Mouse (Mus musculus) liver, embryonic 14.5 days (tissue): ENCODE measurements around the gene Gm9789. TPM values are rescaled to one million over a fixed set of nuclear protein-coding genes. Genes with fewer than 3 reads are reported as not detected.
"Not testable (repeated sequence)": the region's sequence is repeated elsewhere in the genome, so short reads cannot be mapped to it uniquely, and the experiment has no call there.

Experiments used
- ATAC-seq: fragments of 200-750 bp; cut with Nextera tagmentation; 2 replicates; pipeline ENCODE4 v1.8.0; 2017; ENCODE audit warnings: moderate number of reproducible peaks, mild to moderate bottlenecking, moderate library complexity; ENCODE audit not compliant: insufficient read depth
- DNase-seq, 3 experiments: peaks; one replicate each; pipeline ENCODE4 v3.0.0-alpha.2; 2012 to 2013; ENCODE audit warnings: low read depth in 3 of 3, low spot score in 3 of 3
- H3K27ac ChIP-seq: fragments of 300-500 bp; sonication (generic); 2 replicates; pipeline ENCODE4 v1.5.1; 2014; ENCODE audit warnings: moderate library complexity, mild to moderate bottlenecking, control low read depth, inconsistent platforms
- H3K27me3 ChIP-seq: fragments of 300-500 bp; sonication (generic); 2 replicates; pipeline ENCODE4 v1.6.1; 2014; ENCODE audit warnings: mild to moderate bottlenecking, low read length, moderate library complexity; ENCODE audit not compliant: control insufficient read depth, insufficient read depth
- H3K36me3 ChIP-seq: fragments of 300-500 bp; sonication (generic); replicated peaks from 2 replicates; pipeline ENCODE4 v1.6.1; 2014; ENCODE audit warnings: low read depth; ENCODE audit not compliant: control insufficient read depth, insufficient read depth
- H3K4me1 ChIP-seq, 2 experiments: fragments of 200-500 bp in 1 of 2; fragments of 300-500 bp in 1 of 2; sonication (generic) in 1 of 2; replicated peaks; 2 replicates each; pipeline ENCODE4 v1.6.1; 2012 to 2014; ENCODE audit warnings: antibody characterized with exemption in 1 of 2, inconsistent platforms in 1 of 2, low read length in 1 of 2; ENCODE audit not compliant: control insufficient read depth in 2 of 2, insufficient read depth in 2 of 2
- H3K4me2 ChIP-seq: fragments of 300-500 bp; sonication (generic); 2 replicates; pipeline ENCODE4 v1.6.1; 2014; ENCODE audit warnings: low read depth, mild to moderate bottlenecking, control low read depth, moderate library complexity
- H3K4me3 ChIP-seq, 2 experiments: fragments of 200-500 bp in 1 of 2; fragments of 300-500 bp in 1 of 2; sonication (generic) in 1 of 2; 2 replicates each; pipeline ENCODE4 v1.5.1; 2012 to 2014; ENCODE audit warnings: low read depth in 2 of 2, low read length in 2 of 2, mild to moderate bottlenecking in 2 of 2, control low read depth in 1 of 2, inconsistent platforms in 1 of 2, moderate library complexity in 1 of 2; ENCODE audit not compliant: insufficient read depth in 1 of 2
- H3K9ac ChIP-seq: fragments of 300-500 bp; sonication (generic); replicated peaks from 2 replicates; pipeline ENCODE4 v1.6.1; 2014; ENCODE audit warnings: mild to moderate bottlenecking, control low read depth, moderate library complexity
- H3K9me3 ChIP-seq: fragments of 300-500 bp; sonication (generic); 2 replicates; pipeline ENCODE4 v1.6.1; 2016; ENCODE audit warnings: low read length, mixed read lengths; ENCODE audit not compliant: control insufficient read depth
- CTCF ChIP-seq: IDR thresholded peaks from 2 replicates; pipeline ENCODE4 v1.5.1; 2016; ENCODE audit warnings: antibody characterized with exemption, low read depth, control low read depth
- EP300 ChIP-seq: IDR thresholded peaks from 2 replicates; pipeline ENCODE4 v1.6.1; 2016; ENCODE audit warnings: antibody characterized with exemption, low read depth
- WGBS: fragments of 180-500 bp; shearing (Covaris S2); extraction: QIAGEN DNeasy Blood & Tissue Kit; methylation state at CpG from one replicate; pipeline ENCODE4 v1.1.7; 2014; ENCODE audit not compliant: insufficient replicate concordance; 5-methylcytosine and 5-hydroxymethylcytosine counted together
- polyA plus RNA-seq, 2 experiments: library from polyadenylated mRNA; depleted of rRNA in 1 of 2; stranded (reverse) in 1 of 2; unstranded in 1 of 2; fragments of >200 nt; fragmentation: Nextera tagmentation in 1 of 2; extraction: Ambion mirVana in 1 of 2; gene quantifications; 2 replicates each; pipeline versions ENCODE4 v1.2.1 to v1.2.3; 2012 to 2014

Gene Gm9789
- polyA plus RNA-seq (2012; rRNA removed), result not detected in 2 replicates
- polyA plus RNA-seq (2014; fragmentation: Nextera tagmentation; extraction: Ambion mirVana), result not detected in 2 replicates

- no peaks in the 10 kb centered on the region for H3K4me1 ChIP-seq
- no peak for DNase-seq
- H3K36me3 ChIP-seq, result no peaks in the 10 kb centered on the region
- H3K9me3 ChIP-seq, result no peaks in the 10 kb centered on the region
- TF ChIP-seq CTCF (no peak), EP300 (no peak)
- no peak for ATAC-seq
- no peaks in the 10 kb centered on the region for H3K27me3 ChIP-seq
- no peak within 1 kb of the TSS for H3K4me3 ChIP-seq
- H3K27ac ChIP-seq, result no peak within 1 kb of the TSS
- H3K9ac ChIP-seq, result no peak within 1 kb of the TSS
- H3K4me2 ChIP-seq, result no peak within 1 kb of the TSS
- 63% methylated on average over 4 of the region's 4 CpGs for WGBS
These were observed at the start of gene Gm9789 for GRCm38 (mm10) chr16:89157652-89158051. Gene Gm9789, plus strand, starts transcription at chr16:89157952.

DNA sequence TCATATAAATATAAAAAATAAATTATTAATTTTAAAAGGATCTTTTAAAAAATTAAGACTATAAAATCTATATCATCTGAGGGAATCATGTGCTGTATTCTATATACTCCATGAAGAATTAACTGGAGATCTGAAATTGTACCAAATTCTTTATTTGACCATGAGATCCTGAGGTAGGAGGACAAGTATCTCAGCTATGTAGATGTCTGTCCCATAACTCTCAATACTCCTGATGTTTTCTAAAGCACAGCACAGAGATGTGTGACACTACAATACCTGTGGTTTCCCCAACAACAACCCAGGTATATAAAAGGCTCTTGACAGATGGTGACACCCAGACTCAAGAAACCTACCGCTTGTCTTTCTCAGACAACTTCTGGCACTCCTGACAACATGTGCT, 17.2 kb upstream of the Gm9789 start, which contains the start of gene Gm6358:
Gene Gm6358 (plus strand): TSS at position 301 of the 400 bp plus-strand sequence.
- no peaks in the 10 kb centered on the region for H3K27me3 ChIP-seq
- no peak within 1 kb of the TSS for H3K4me2 ChIP-seq
- no peak within 1 kb of the TSS for H3K27ac ChIP-seq
- H3K36me3 ChIP-seq, result no peaks in the 10 kb centered on the region
- TF ChIP-seq CTCF, result no peak
- no peak for TF ChIP-seq EP300
- ATAC-seq (no peak), DNase-seq (no peak)
- WGBS, result 71% methylated on average over 1 of the region's 1 CpGs
- no peaks in the 10 kb centered on the region for H3K9me3 ChIP-seq
- H3K4me3 ChIP-seq, result no peak within 1 kb of the TSS
- H3K9ac ChIP-seq, result no peak within 1 kb of the TSS
- H3K4me1 ChIP-seq, result no peaks in the 10 kb centered on the region

DNA sequence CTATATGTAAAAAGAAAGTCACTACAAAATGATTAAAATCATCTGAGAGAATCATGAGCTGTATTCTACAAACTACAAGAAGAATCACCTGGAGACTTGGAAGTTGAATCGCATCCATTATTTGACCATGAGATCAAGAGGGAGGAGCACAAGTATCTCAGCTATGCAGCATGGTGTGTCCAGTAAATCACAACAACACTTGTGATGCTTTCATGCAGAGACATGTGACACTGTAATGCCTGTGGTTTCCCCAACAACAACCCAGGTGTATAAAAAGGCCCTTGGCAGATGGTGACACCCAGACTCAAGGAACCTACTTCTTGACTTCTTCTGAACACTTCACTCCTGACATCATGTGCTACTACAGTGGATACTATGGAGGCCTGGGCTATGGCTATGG, 7.0 kb upstream of the Gm9789 start, which contains the start of gene Gm10061:
Gene Gm10061 (plus strand): TSS at position 301 of the 400 bp plus-strand sequence.
- Histone ChIP-seq H3K36me3 (no peaks in the 10 kb centered on the region), H3K4me3 (no peak within 1 kb of the TSS), H3K27ac (no peak within 1 kb of the TSS), H3K9ac (no peak within 1 kb of the TSS), H3K4me1 (no peaks in the 10 kb centered on the region), H3K27me3 (no peaks in the 10 kb centered on the region), H3K4me2 (no peak within 1 kb of the TSS), H3K9me3 (no peaks in the 10 kb centered on the region)
- TF ChIP-seq EP300, result no peak
- no peak for TF ChIP-seq CTCF
- no peak for ATAC-seq
- WGBS, result 85% methylated on average over 1 of the region's 1 CpGs
- no peak for DNase-seq

- H3K27me3 ChIP-seq, H3K4me1 ChIP-seq, H3K4me3 ChIP-seq, H3K27ac ChIP-seq, H3K9me3 ChIP-seq, H3K9ac ChIP-seq, H3K36me3 ChIP-seq, H3K4me2 ChIP-seq, DNase-seq, ATAC-seq: not testable (repeated sequence)
These were observed 11.4 kb downstream of the Gm9789 start, which contains the start of gene Gm7735 for GRCm38 (mm10) chr16:89169190-89169589. Gene Gm7735, plus strand, starts transcription at chr16:89169490.

GRCm38 (mm10) chr16:89174435-89174834, 16.7 kb downstream of the Gm9789 start, which contains the start of gene 1110057P08Rik:
Gene 1110057P08Rik, plus strand, starts transcription at chr16:89174735.
- H3K9ac ChIP-seq, result no peak within 1 kb of the TSS
- H3K4me2 ChIP-seq, result no peak within 1 kb of the TSS
- no peaks in the 10 kb centered on the region for H3K27me3 ChIP-seq
- H3K9me3 ChIP-seq, result no peaks in the 10 kb centered on the region
- TF ChIP-seq EP300 (no peak), CTCF (no peak)
- no peak within 1 kb of the TSS for H3K27ac ChIP-seq
- 52% methylated on average over 2 of the region's 2 CpGs for WGBS
- no peak within 1 kb of the TSS for H3K4me3 ChIP-seq
- no peaks in the 10 kb centered on the region for H3K4me1 ChIP-seq
- no peak for DNase-seq
- ATAC-seq, result no peak
- H3K36me3 ChIP-seq, result no peaks in the 10 kb centered on the region
